Mouse (Mus musculus) pancreas, adult 10 weeks (tissue): ENCODE measurements around the gene Olfr1484. TPM values are rescaled to one million over a fixed set of nuclear protein-coding genes. Genes with fewer than 3 reads are reported as not detected.

Experiments
- polyA plus RNA-seq: library from polyadenylated mRNA; stranded (reverse); fragments of 350-450 nt; fragmentation: Illumina TruSeq; extraction: RNeasy Lipid Tissue Mini Kit (QIAGEN cat#74804); gene quantifications from one replicate; pipeline ENCODE4 v1.2.3, GENCODE M21; 2015; ENCODE audit warnings: low read depth, low replicate concordance; ENCODE audit not compliant: insufficient read depth

The Olfr1484 gene
- not detected for polyA plus RNA-seq

GRCm38 (mm10) chr19:13583211-13583610 lies at the start of gene Olfr1484:
Gene Olfr1484 (plus strand): TSS chr19:13583511.

GRCm38 (mm10) chr19:13617075-13617474 lies 33.8 kb downstream of the Olfr1484 start, which contains the start of gene Olfr1487:
Gene Olfr1487 (plus strand): TSS chr19:13617375.

GRCm38 (mm10) chr19:13631321-13631720 lies 48.0 kb downstream of the Olfr1484 start, which contains the start of gene Olfr1489:
Gene Olfr1489 (plus strand): TSS chr19:13631621.

Other genes with a start within 250 kb of the Olfr1484 start
- not detected for gene Olfr1466, start 244.6 kb upstream of the Olfr1484 start, polyA plus RNA-seq
- gene Olfr1467, start 221.3 kb upstream of the Olfr1484 start, polyA plus RNA-seq: not detected
- not detected for gene Olfr1469, start 175.7 kb upstream of the Olfr1484 start, polyA plus RNA-seq
- gene Olfr1471, start 140.1 kb upstream of the Olfr1484 start, polyA plus RNA-seq: not detected
- not detected for gene Olfr1472, start 127.4 kb upstream of the Olfr1484 start, polyA plus RNA-seq
- gene Olfr1474, start 113.9 kb upstream of the Olfr1484 start, polyA plus RNA-seq: not detected
- not detected for gene Olfr1475, start 103.3 kb upstream of the Olfr1484 start, polyA plus RNA-seq
- not detected for gene Olfr1477, start 83.0 kb upstream of the Olfr1484 start, polyA plus RNA-seq
- gene Olfr1480, start 55.6 kb upstream of the Olfr1484 start, polyA plus RNA-seq: not detected
- not detected for gene Olfr1487, start 33.9 kb downstream of the Olfr1484 start, polyA plus RNA-seq
- not detected for gene Olfr1489, start 48.1 kb downstream of the Olfr1484 start, polyA plus RNA-seq
- not detected for gene Olfr1490, start 67.6 kb downstream of the Olfr1484 start, polyA plus RNA-seq
- gene Olfr1491, start 113.8 kb downstream of the Olfr1484 start, polyA plus RNA-seq: not detected
- gene Olfr1493-ps1, start 139.8 kb downstream of the Olfr1484 start, polyA plus RNA-seq: not detected
- not detected for gene Olfr1494, start 156.2 kb downstream of the Olfr1484 start, polyA plus RNA-seq
- not detected for gene Olfr1495, start 181.1 kb downstream of the Olfr1484 start, polyA plus RNA-seq
- gene Olfr1496, start 194.4 kb downstream of the Olfr1484 start, polyA plus RNA-seq: not detected
- not detected for gene Olfr1497, start 214.7 kb downstream of the Olfr1484 start, polyA plus RNA-seq
- not detected for gene Olfr1499, start 235.9 kb downstream of the Olfr1484 start, polyA plus RNA-seq
- not detected for gene Olfr1500, start 247.0 kb downstream of the Olfr1484 start, polyA plus RNA-seq